Mouse (Mus musculus): ENCODE data around the gene Gm48552. TPM values are rescaled to one million over a fixed set of nuclear protein-coding genes. Genes with fewer than 3 reads are reported as not detected.

Gm48552 gene
- polyA plus RNA-seq, 1 experiment = 0.73 TPM

GRCm38 (mm10) chr10:81362336-81362949 lies 26.4 kb upstream of the Gm48552 start:
- Histone ChIP-seq H3K79me2 (ENCODE audit: control insufficient read depth, insufficient read depth) (peaks cover 5% of the 10 kb centered on the region), H3K4me3 (no peak overlapping the region), H3ac (ENCODE audit: control insufficient read depth, insufficient read length) (no peak overlapping the region), H3K27me3 (ENCODE audit: control insufficient read depth, insufficient read depth, insufficient read length) (no peaks in the 10 kb centered on the region), H3K36me3 (ENCODE audit: control insufficient read depth, insufficient read depth) (peaks cover 9% of the 10 kb centered on the region), H3K4me2 (ENCODE audit: low read depth) (no peak overlapping the region)
- no peak for TF ChIP-seq MYOG (IDR thresholded peaks at IDR 0.05; ENCODE audit: control insufficient read depth in 1 of 3, insufficient read depth in 1 of 3, insufficient read length in 2 of 3, low read depth in 2 of 3)
- no peak for TF ChIP-seq E2F4 (IDR thresholded peaks at IDR 0.05; ENCODE audit: insufficient read depth)
- no peak for TF ChIP-seq USF1 (IDR thresholded peaks at IDR 0.05; ENCODE audit: low read depth)
- TF ChIP-seq TCF12 (IDR thresholded peaks at IDR 0.05; ENCODE audit: insufficient read depth, poor library complexity, severe bottlenecking) = no peak
- no peak for TF ChIP-seq SRF (IDR thresholded peaks at IDR 0.05; ENCODE audit: control insufficient read depth, insufficient read length, low read depth)
- TF ChIP-seq REST (IDR thresholded peaks at IDR 0.05; ENCODE audit: insufficient read depth, insufficient read length) = no peak
- no peak for TF ChIP-seq CEBPB (IDR thresholded peaks at IDR 0.05; ENCODE audit: insufficient read depth, poor library complexity, severe bottlenecking)
- no peak for TF ChIP-seq POLR2AphosphoS2 (IDR thresholded peaks at IDR 0.05; ENCODE audit: insufficient read length, low read depth)
- TF ChIP-seq MYOD1 (IDR thresholded peaks at IDR 0.05; ENCODE audit: control insufficient read depth in 1 of 3, insufficient read length in 2 of 3, low read depth in 2 of 3) = no peak
- TF ChIP-seq TCF3 (IDR thresholded peaks at IDR 0.05; ENCODE audit: insufficient read length, low read depth) = no peak
- TF ChIP-seq POLR2A (IDR thresholded peaks at IDR 0.05; ENCODE audit: insufficient read length, low read depth) = no peak
- TF ChIP-seq MAX (IDR thresholded peaks at IDR 0.05; ENCODE audit: low read depth) = no peak

GRCm38 (mm10) chr10:81363436-81364346 lies 25.1 kb upstream of the Gm48552 start:
- H3ac ChIP-seq (ENCODE audit: control insufficient read depth, insufficient read length) = no peak overlapping the region
- no peak overlapping the region for H3K4me3 ChIP-seq
- peaks cover 14% of the 10 kb centered on the region for H3K36me3 ChIP-seq (ENCODE audit: control insufficient read depth, insufficient read depth)

GRCm38 (mm10) chr10:81364666-81365065 lies 24.1 kb upstream of the Gm48552 start:
- no peaks in the 10 kb centered on the region for H3K27me3 ChIP-seq (ENCODE audit: control insufficient read depth, insufficient read depth, insufficient read length)
- H3ac ChIP-seq (ENCODE audit: control insufficient read depth, insufficient read length) = no peak overlapping the region
- H3K36me3 ChIP-seq (ENCODE audit: control insufficient read depth, insufficient read depth) = peaks cover 14% of the 10 kb centered on the region
- H3K4me2 ChIP-seq (ENCODE audit: low read depth) = no peak overlapping the region
- TF ChIP-seq E2F4 (IDR thresholded peaks at IDR 0.05; ENCODE audit: insufficient read depth) (no peak), CEBPB (IDR thresholded peaks at IDR 0.05; ENCODE audit: insufficient read depth, poor library complexity, severe bottlenecking) (no peak), POLR2AphosphoS2 (IDR thresholded peaks at IDR 0.05; ENCODE audit: insufficient read length, low read depth) (peak; percentile 87)
- no peak overlapping the region for H3K4me3 ChIP-seq
- H3K79me2 ChIP-seq (ENCODE audit: control insufficient read depth, insufficient read depth) = no peaks in the 10 kb centered on the region

More at GRCm38 (mm10) chr10:81363436-81364346, 25.1 kb upstream of the Gm48552 start:
- TF ChIP-seq CEBPB (IDR thresholded peaks at IDR 0.05; ENCODE audit: insufficient read depth, poor library complexity, severe bottlenecking) (no peak), POLR2A (IDR thresholded peaks at IDR 0.05; ENCODE audit: insufficient read length, low read depth) (peak; percentile 20), SRF (IDR thresholded peaks at IDR 0.05; ENCODE audit: control insufficient read depth, insufficient read length, low read depth) (no peak)
- no peak overlapping the region for H3K4me2 ChIP-seq (ENCODE audit: low read depth)
- H3K27me3 ChIP-seq (ENCODE audit: control insufficient read depth, insufficient read depth, insufficient read length) = no peaks in the 10 kb centered on the region
- H3K79me2 ChIP-seq (ENCODE audit: control insufficient read depth, insufficient read depth) = peaks cover 2% of the 10 kb centered on the region

- no peaks in the 10 kb centered on the region for H3K27me3 ChIP-seq (ENCODE audit: control insufficient read depth, insufficient read depth, insufficient read length)
- no peak overlapping the region for H3ac ChIP-seq (ENCODE audit: control insufficient read depth, insufficient read length)
- no peak overlapping the region for H3K4me2 ChIP-seq (ENCODE audit: low read depth)
- TF ChIP-seq TCF12 (IDR thresholded peaks at IDR 0.05; ENCODE audit: insufficient read depth, poor library complexity, severe bottlenecking) (no peak), POLR2A (IDR thresholded peaks at IDR 0.05; ENCODE audit: insufficient read length, low read depth) (peak; percentile 44), POLR2AphosphoS2 (IDR thresholded peaks at IDR 0.05; ENCODE audit: insufficient read length, low read depth) (peak; percentile 84), TCF3 (IDR thresholded peaks at IDR 0.05; ENCODE audit: insufficient read length, low read depth) (no peak), SRF (IDR thresholded peaks at IDR 0.05; ENCODE audit: control insufficient read depth, insufficient read length, low read depth) (no peak), REST (IDR thresholded peaks at IDR 0.05; ENCODE audit: insufficient read depth, insufficient read length) (no peak), USF1 (IDR thresholded peaks at IDR 0.05; ENCODE audit: low read depth) (no peak), MAX (IDR thresholded peaks at IDR 0.05; ENCODE audit: low read depth) (no peak), MYOG (IDR thresholded peaks at IDR 0.05; ENCODE audit: control insufficient read depth in 1 of 3, insufficient read depth in 1 of 3, insufficient read length in 2 of 3, low read depth in 2 of 3) (no peak), CEBPB (IDR thresholded peaks at IDR 0.05; ENCODE audit: insufficient read depth, poor library complexity, severe bottlenecking) (no peak), MYOD1 (IDR thresholded peaks at IDR 0.05; ENCODE audit: control insufficient read depth in 1 of 3, insufficient read length in 2 of 3, low read depth in 2 of 3) (no peak)
- no peak overlapping the region for H3K4me3 ChIP-seq
- peaks cover 14% of the 10 kb centered on the region for H3K36me3 ChIP-seq (ENCODE audit: control insufficient read depth, insufficient read depth)
- H3K79me2 ChIP-seq (ENCODE audit: control insufficient read depth, insufficient read depth) = no peaks in the 10 kb centered on the region
Observed at GRCm38 (mm10) chr10:81365073-81365472, 23.7 kb upstream of the Gm48552 start.

Data from myocyte (in vitro differentiated cells).